Mouse (Mus musculus): ENCODE measurements around the gene Igfbp4. TPM values are rescaled to one million over a fixed set of nuclear protein-coding genes. Genes with fewer than 3 reads are reported as not detected.

Igfbp4 gene
- polyA plus RNA-seq, 1 experiment from 2014 or later: 302 TPM

DNA sequence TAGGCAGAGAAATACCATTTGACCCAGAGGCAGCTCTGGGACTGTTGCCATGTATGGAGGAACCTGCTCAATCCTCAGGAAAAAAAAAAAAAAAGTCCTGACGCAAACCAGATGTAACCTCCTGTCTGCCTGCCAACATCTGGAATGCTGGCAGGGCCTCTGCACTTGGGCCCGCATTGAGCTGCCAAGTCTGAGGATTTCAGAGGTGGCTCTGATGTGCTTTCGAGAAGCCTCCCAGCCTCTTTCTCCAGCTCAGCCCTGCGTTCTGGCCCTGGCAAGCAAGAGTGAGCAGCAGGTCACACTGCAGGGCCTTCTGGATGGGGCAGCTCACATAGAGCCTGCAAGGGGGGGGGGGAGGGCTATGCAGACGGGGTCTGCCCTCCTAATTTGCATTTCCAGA, 6.1 kb downstream of the Igfbp4 start:
- WGBS (ENCODE audit: insufficient replicate concordance): 52% methylated on average over 5 of the region's 5 CpGs
- Histone ChIP-seq H3K9ac (ENCODE audit: low read depth, low read length) (no peak overlapping the region), H3K4me1 (ENCODE audit: control insufficient read depth, low read depth, low read length) (no peaks in the 10 kb centered on the region; the same call in 1 of the 2 replicates), H3K4me3 (ENCODE audit: low read depth, low read length) (no peak overlapping the region), H3K27me3 (ENCODE audit: control insufficient read depth, insufficient read depth, low read depth, low read length) (peaks cover 10% of the 10 kb centered on the region), H3K27ac (ENCODE audit: low read length) (no peak overlapping the region), H3K36me3 (ENCODE audit: control insufficient read depth, insufficient read depth) (peaks cover 16% of the 10 kb centered on the region), H3K4me2 (ENCODE audit: low read depth, low read length) (no peak overlapping the region), H3K9me3 (replicated peaks; ENCODE audit: control insufficient read depth, low read length) (no peaks in the 10 kb centered on the region)
- no peak for ATAC-seq (ENCODE audit: low read depth)

DNA sequence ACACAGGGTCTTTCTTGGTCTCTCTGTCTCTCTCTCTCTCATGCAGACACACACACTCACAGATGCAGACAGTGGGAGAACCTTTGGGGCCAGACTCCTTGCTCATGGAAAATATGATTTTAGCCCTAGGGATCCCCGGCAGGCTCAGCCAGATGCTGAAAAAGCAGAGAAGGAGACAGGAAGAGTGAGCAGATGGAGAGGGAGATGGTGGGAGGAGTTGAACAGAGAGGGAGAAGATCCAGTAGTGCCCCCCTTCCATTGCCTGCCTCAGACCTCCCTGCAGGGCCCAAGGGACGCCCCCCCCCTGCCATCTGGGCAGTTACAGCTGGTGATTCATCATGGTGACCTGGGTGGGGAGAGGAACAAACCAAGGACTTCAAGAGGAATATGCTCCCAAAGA, 6.6 kb downstream of the Igfbp4 start:
- H3K27ac ChIP-seq (ENCODE audit: low read length): no peak overlapping the region
- 54% methylated on average over 2 of the region's 2 CpGs for WGBS (ENCODE audit: insufficient replicate concordance)

DNA sequence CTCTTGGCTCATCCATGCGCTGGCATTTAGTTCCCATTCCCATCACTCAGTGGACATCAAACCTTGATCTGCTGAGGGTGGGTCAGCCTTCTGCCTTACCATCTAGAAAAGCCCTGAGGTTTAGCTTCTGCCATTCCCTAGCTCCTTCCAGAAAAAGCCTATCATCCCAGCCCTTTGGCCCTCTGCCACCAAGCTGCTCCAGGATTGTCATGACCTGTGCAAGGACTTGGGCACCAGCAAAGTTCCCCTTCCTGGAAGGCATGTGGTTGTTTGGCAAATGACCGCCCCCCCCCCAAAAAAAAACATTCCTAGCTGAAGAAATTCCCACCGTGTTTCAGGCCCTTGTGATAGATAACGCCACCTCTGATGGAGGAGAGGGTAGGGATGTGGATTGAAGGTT, 14.1 kb downstream of the Igfbp4 start:
- WGBS (ENCODE audit: insufficient replicate concordance): 47% methylated on average over 4 of the region's 4 CpGs
- Histone ChIP-seq H3K9me3 (replicated peaks; ENCODE audit: control insufficient read depth, low read length) (no peaks in the 10 kb centered on the region), H3K9ac (ENCODE audit: low read depth, low read length) (no peak overlapping the region), H3K4me1 (ENCODE audit: control insufficient read depth, low read depth, low read length) (no peaks in the 10 kb centered on the region; the same call in 1 of the 2 replicates), H3K36me3 (ENCODE audit: control insufficient read depth, insufficient read depth) (peaks cover 12% of the 10 kb centered on the region), H3K27me3 (ENCODE audit: control insufficient read depth, insufficient read depth, low read depth, low read length) (no peaks in the 10 kb centered on the region), H3K4me2 (ENCODE audit: low read depth, low read length) (no peak overlapping the region), H3K27ac (ENCODE audit: low read length) (no peak overlapping the region), H3K4me3 (ENCODE audit: low read depth, low read length) (no peak overlapping the region)
- no peak for ATAC-seq (ENCODE audit: low read depth)

More for the DNA sequence above, 6.6 kb downstream of the Igfbp4 start:
- Histone ChIP-seq H3K36me3 (ENCODE audit: control insufficient read depth, insufficient read depth) (peaks cover 18% of the 10 kb centered on the region), H3K9me3 (replicated peaks; ENCODE audit: control insufficient read depth, low read length) (no peaks in the 10 kb centered on the region), H3K4me1 (ENCODE audit: control insufficient read depth, low read depth, low read length) (no peaks in the 10 kb centered on the region; the same call in 1 of the 2 replicates), H3K27me3 (ENCODE audit: control insufficient read depth, insufficient read depth, low read depth, low read length) (peaks cover 5% of the 10 kb centered on the region), H3K9ac (ENCODE audit: low read depth, low read length) (no peak overlapping the region), H3K4me2 (ENCODE audit: low read depth, low read length) (no peak overlapping the region), H3K4me3 (ENCODE audit: low read depth, low read length) (no peak overlapping the region)
- ATAC-seq (ENCODE audit: low read depth): no peak

DNA sequence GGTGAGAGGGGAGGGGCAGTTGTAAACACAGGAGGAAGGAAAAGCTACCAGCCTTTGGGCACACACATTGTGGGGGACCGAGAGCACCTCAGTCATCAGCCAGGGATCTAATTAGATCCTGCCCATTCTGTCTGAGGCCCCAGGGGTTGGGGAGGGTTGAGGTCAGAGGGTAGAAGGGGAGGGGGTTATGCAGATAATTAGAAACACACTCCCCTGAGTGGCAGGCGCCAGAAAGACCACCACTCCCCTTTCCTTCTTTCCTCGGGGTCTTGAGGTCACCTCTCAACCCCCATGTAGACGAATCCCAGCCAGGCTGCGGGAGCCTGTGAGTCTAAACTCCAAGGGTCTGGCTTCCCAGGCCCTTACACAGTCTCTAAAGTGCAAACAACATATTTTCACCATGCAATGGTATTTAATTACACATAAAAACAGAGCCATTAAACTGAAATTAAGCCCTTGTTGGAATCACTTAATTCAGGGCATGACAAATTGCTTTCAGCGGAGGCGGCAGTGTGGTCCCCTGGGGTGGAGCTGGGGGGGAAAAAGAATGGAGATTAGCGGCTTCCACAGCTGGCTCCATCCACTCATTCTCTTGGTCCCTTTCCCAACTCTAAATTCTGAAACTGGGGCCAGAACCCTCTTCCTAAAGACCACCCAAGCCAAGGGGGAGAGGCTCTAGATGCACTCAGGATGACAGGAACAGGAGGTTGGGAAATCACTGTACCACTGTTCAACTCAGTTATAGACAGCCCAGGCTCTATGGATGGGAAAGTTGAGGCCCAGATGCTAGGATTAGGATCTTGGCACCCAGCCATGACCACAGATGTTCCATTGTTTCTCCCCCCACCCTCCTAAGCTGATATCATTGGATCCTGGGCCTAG, 14.8 kb downstream of the Igfbp4 start:
- no peak overlapping the region for H3K27ac ChIP-seq (ENCODE audit: low read length)
- H3K4me3 ChIP-seq (ENCODE audit: low read depth, low read length): no peak overlapping the region
- no peaks in the 10 kb centered on the region for H3K27me3 ChIP-seq (ENCODE audit: control insufficient read depth, insufficient read depth, low read depth, low read length)
- no peaks in the 10 kb centered on the region for H3K9me3 ChIP-seq (replicated peaks; ENCODE audit: control insufficient read depth, low read length)
- H3K36me3 ChIP-seq (ENCODE audit: control insufficient read depth, insufficient read depth): peaks cover 12% of the 10 kb centered on the region
- ATAC-seq (ENCODE audit: low read depth): no peak
- 40% methylated on average over 8 of the region's 8 CpGs for WGBS (ENCODE audit: insufficient replicate concordance)
- H3K4me1 ChIP-seq (ENCODE audit: control insufficient read depth, low read depth, low read length): no peaks in the 10 kb centered on the region; the same call in 1 of the 2 replicates
- H3K9ac ChIP-seq (ENCODE audit: low read depth, low read length): no peak overlapping the region
- no peak overlapping the region for H3K4me2 ChIP-seq (ENCODE audit: low read depth, low read length)

DNA sequence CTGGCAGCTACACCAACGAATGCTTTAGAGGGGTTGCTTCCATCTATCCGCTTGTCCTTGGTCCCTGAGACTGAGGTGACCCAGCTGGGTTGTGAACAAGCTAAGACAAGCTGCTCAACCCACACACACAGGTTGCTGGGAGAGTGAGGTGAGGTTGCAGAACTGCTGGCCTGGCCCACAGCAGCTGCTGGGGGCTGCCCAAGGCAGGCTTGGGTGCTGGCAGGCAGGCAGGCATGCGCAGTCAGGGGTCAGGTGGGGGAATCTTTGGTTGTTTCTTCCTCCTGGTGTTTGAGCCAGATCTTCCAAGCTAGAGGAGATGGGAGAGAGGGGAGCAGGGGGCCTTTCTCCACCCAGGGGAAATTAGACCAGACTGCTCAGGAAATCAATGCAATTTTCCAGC, 19.4 kb downstream of the Igfbp4 start:
- no peak for ATAC-seq (ENCODE audit: low read depth)
- Histone ChIP-seq H3K36me3 (ENCODE audit: control insufficient read depth, insufficient read depth) (no peaks in the 10 kb centered on the region), H3K27ac (ENCODE audit: low read length) (no peak overlapping the region), H3K4me3 (ENCODE audit: low read depth, low read length) (no peak overlapping the region), H3K9me3 (replicated peaks; ENCODE audit: control insufficient read depth, low read length) (no peaks in the 10 kb centered on the region), H3K4me1 (ENCODE audit: control insufficient read depth, low read depth, low read length) (no peaks in the 10 kb centered on the region; the same call in 1 of the 2 replicates), H3K27me3 (ENCODE audit: control insufficient read depth, insufficient read depth, low read depth, low read length) (no peaks in the 10 kb centered on the region), H3K4me2 (ENCODE audit: low read depth, low read length) (no peak overlapping the region), H3K9ac (ENCODE audit: low read depth, low read length) (no peak overlapping the region)
- 79% methylated on average over 3 of the region's 3 CpGs for WGBS (ENCODE audit: insufficient replicate concordance)

DNA sequence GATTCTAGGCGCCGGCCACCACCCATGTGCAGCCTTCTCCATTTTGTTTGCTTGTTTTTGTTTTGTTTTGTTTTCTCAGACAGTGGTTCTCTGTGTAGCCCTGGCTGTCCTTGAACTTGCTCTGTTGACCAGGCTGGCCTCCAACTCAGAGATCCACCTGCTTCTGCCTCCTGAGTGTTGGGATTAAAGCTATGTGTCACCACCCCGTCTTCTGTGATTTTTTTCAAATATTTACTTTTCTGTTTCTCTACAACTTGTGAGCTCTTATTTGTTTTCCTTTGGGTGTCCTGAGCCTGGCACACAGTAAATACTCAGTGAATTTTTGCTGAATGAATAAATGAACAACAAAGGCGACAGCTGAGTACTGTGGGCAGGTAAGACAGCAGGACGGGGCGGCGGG, 21.6 kb downstream of the Igfbp4 start:
- no peak overlapping the region for H3K4me3 ChIP-seq (ENCODE audit: low read depth, low read length)
- H3K9ac ChIP-seq (ENCODE audit: low read depth, low read length): no peak overlapping the region
- WGBS (ENCODE audit: insufficient replicate concordance): 65% methylated on average over 7 of the region's 7 CpGs
- H3K27ac ChIP-seq (ENCODE audit: low read length): no peak overlapping the region
- peaks cover 4% of the 10 kb centered on the region for H3K4me1 ChIP-seq (ENCODE audit: control insufficient read depth, low read depth, low read length)
- no peak for ATAC-seq (ENCODE audit: low read depth)
- no peaks in the 10 kb centered on the region for H3K27me3 ChIP-seq (ENCODE audit: control insufficient read depth, insufficient read depth, low read depth, low read length)
- no peak overlapping the region for H3K4me2 ChIP-seq (ENCODE audit: low read depth, low read length)
- no peaks in the 10 kb centered on the region for H3K36me3 ChIP-seq (ENCODE audit: control insufficient read depth, insufficient read depth)
- no peaks in the 10 kb centered on the region for H3K9me3 ChIP-seq (replicated peaks; ENCODE audit: control insufficient read depth, low read length)

DNA sequence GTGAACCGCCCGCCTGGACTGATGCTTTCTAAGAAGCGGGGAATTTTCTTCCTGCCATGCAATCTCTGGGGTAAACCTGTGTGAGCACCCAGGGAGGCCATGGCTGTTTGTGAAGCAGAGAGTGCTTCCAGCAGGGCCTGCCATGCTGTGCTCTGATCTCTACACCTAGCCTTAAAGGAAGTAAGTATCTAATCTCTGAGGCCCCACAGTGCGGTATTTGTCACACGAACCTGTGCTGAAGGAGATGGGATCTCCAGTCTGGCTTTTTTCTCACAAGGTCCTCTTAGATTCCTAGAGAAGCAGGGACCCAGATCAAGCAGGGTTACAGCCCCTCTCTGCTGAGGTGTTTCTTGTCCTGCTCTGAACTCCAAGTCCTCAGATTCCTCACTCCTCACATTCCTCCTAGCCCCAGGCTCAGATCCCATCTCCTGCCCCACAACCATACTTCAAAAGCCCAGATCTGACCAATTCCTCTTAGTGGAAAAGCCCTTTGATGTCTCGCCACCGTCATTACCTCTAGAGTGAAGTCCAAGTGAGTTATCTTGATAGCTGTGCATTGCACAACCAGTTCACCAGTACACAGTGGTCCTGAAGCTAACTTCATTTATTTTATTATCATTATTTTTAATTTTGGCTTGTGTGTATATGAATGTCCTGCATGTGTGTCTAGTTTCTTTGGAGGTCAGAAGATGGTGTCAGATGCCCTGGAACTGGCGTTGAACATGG, 22.5 kb downstream of the Igfbp4 start:
- H3K9ac ChIP-seq (ENCODE audit: low read depth, low read length): no peak overlapping the region
- ATAC-seq (ENCODE audit: low read depth): peak; percentile 40
- H3K36me3 ChIP-seq (ENCODE audit: control insufficient read depth, insufficient read depth): no peaks in the 10 kb centered on the region
- H3K9me3 ChIP-seq (replicated peaks; ENCODE audit: control insufficient read depth, low read length): no peaks in the 10 kb centered on the region
- H3K27me3 ChIP-seq (ENCODE audit: control insufficient read depth, insufficient read depth, low read depth, low read length): no peaks in the 10 kb centered on the region
- peaks cover 4% of the 10 kb centered on the region for H3K4me1 ChIP-seq (ENCODE audit: control insufficient read depth, low read depth, low read length)
- no peak overlapping the region for H3K4me3 ChIP-seq (ENCODE audit: low read depth, low read length)
- 37% methylated on average over 8 of the region's 8 CpGs for WGBS (ENCODE audit: insufficient replicate concordance)
- no peak overlapping the region for H3K27ac ChIP-seq (ENCODE audit: low read length)
- H3K4me2 ChIP-seq (ENCODE audit: low read depth, low read length): no peak overlapping the region

DNA sequence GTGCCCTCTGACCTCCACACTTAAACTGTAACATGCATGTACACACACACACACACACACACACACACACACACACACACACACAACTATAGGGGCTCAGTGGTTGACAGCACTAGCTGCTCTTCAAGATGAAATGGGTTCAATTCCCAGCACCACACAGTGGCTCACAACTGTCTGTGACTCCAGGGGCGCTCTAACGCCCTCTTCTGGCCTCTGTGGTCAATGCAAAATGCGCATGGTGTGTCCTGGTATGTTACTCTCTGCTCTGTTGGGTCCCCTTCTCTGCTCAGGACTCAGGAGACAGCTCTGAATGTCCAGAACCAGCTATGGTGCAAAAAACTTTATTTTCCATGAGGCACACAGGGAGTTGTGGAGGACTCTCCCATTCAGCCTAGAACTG, 24.3 kb downstream of the Igfbp4 start:
- no peak for ATAC-seq (ENCODE audit: low read depth)
- Histone ChIP-seq H3K4me2 (ENCODE audit: low read depth, low read length) (no peak overlapping the region), H3K36me3 (ENCODE audit: control insufficient read depth, insufficient read depth) (no peaks in the 10 kb centered on the region), H3K27me3 (ENCODE audit: control insufficient read depth, insufficient read depth, low read depth, low read length) (no peaks in the 10 kb centered on the region), H3K27ac (ENCODE audit: low read length) (no peak overlapping the region), H3K4me1 (ENCODE audit: control insufficient read depth, low read depth, low read length) (peaks cover 4% of the 10 kb centered on the region), H3K9me3 (replicated peaks; ENCODE audit: control insufficient read depth, low read length) (no peaks in the 10 kb centered on the region), H3K9ac (ENCODE audit: low read depth, low read length) (no peak overlapping the region), H3K4me3 (ENCODE audit: low read depth, low read length) (no peak overlapping the region)
- WGBS (ENCODE audit: insufficient replicate concordance): 63% methylated on average over 3 of the region's 3 CpGs

DNA sequence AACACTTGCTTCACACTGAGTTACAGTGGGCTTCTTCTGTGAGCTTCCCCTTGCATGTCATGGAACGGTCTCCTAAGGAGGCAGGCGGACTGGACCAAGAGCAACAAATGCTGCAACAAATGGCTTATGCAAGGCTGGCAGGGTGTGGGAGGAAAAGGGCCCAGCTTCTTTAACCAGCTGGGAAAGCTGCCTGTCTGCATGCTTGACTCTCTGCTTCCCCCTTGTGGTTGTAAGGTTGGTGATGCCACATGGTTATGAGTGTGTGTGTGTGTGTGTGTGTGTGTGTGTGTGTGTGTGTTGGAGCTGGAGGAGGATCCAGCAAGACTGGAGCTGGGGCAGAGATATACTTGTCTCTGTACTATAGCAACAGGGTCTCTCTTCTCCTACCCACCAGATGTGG, 24.9 kb downstream of the Igfbp4 start:
- peak; percentile 40 for ATAC-seq (ENCODE audit: low read depth)
- Histone ChIP-seq H3K27ac (ENCODE audit: low read length) (0 out of 2 replicates have a peak overlapping the region, but pooled peaks have one; percentile 9), H3K4me2 (ENCODE audit: low read depth, low read length) (no peak overlapping the region), H3K4me1 (ENCODE audit: control insufficient read depth, low read depth, low read length) (peaks cover 4% of the 10 kb centered on the region), H3K27me3 (ENCODE audit: control insufficient read depth, insufficient read depth, low read depth, low read length) (no peaks in the 10 kb centered on the region), H3K36me3 (ENCODE audit: control insufficient read depth, insufficient read depth) (no peaks in the 10 kb centered on the region), H3K9ac (ENCODE audit: low read depth, low read length) (no peak overlapping the region), H3K9me3 (replicated peaks; ENCODE audit: control insufficient read depth, low read length) (no peaks in the 10 kb centered on the region), H3K4me3 (ENCODE audit: low read depth, low read length) (no peak overlapping the region)
- WGBS (ENCODE audit: insufficient replicate concordance): 12% methylated on average over 2 of the region's 2 CpGs

All from liver, embryonic 16.5 days (tissue).